Mouse (Mus musculus) limb, embryonic 14.5 days (tissue): ENCODE results near the gene Myl4. TPM values are rescaled to one million over a fixed set of nuclear protein-coding genes. Genes with fewer than 3 reads are reported as not detected.

Source experiments
- ATAC-seq: fragments of 200-750 bp; cut with Nextera tagmentation; 2 replicates; pipeline ENCODE4 v1.8.0; 2017; ENCODE audit warnings: low read depth, moderate number of reproducible peaks, moderate TSS enrichment; ENCODE audit not compliant: low FRiP score
- DNase-seq: peaks from one replicate; pipeline ENCODE4 v3.0.0-alpha.2; 2015; ENCODE audit warnings: low spot score
- H3K27ac ChIP-seq: fragments of 300-500 bp; sonication (generic); replicated peaks from 2 replicates; pipeline ENCODE4 v1.5.1; 2014; ENCODE audit warnings: low read depth, mild to moderate bottlenecking, low read length, moderate library complexity, mixed read lengths
- H3K27me3 ChIP-seq: fragments of 300-500 bp; sonication (generic); 2 replicates; pipeline ENCODE4 v1.6.1; 2014; ENCODE audit warnings: low read length, mixed read lengths; ENCODE audit not compliant: control insufficient read depth, insufficient read depth
- H3K36me3 ChIP-seq: fragments of 300-500 bp; sonication (generic); 2 replicates; pipeline ENCODE4 v1.6.1; 2014; ENCODE audit warnings: mild to moderate bottlenecking, low read length, moderate library complexity, mixed read lengths; ENCODE audit not compliant: control insufficient read depth, insufficient read depth
- H3K4me1 ChIP-seq: fragments of 300-500 bp; sonication (generic); 2 replicates; pipeline ENCODE4 v1.6.1; 2014; ENCODE audit warnings: antibody characterized with exemption, low read length, mixed read lengths; ENCODE audit not compliant: control insufficient read depth, insufficient read depth
- H3K4me2 ChIP-seq: fragments of 300-500 bp; sonication (generic); replicated peaks from 2 replicates; pipeline ENCODE4 v1.6.1; 2014; ENCODE audit warnings: low read depth, mild to moderate bottlenecking, low read length, moderate library complexity; ENCODE audit not compliant: severe bottlenecking
- H3K4me3 ChIP-seq: fragments of 300-500 bp; sonication (generic); replicated peaks from 2 replicates; pipeline ENCODE4 v1.5.1; 2014; ENCODE audit warnings: low read length
- H3K9ac ChIP-seq: fragments of 300-500 bp; sonication (generic); 2 replicates; pipeline ENCODE4 v1.6.1; 2014; ENCODE audit warnings: mild to moderate bottlenecking, low read depth, low read length, moderate library complexity; ENCODE audit not compliant: severe bottlenecking
- H3K9me3 ChIP-seq: fragments of 300-500 bp; sonication (generic); 2 replicates; pipeline ENCODE4 v1.6.1; 2016; ENCODE audit warnings: low read length; ENCODE audit not compliant: control insufficient read depth
- POLR2A ChIP-seq: fragments of 200-500 bp; IDR thresholded peaks from 2 replicates; pipeline ENCODE4 v1.8.0; 2012; ENCODE audit warnings: inconsistent platforms, mild to moderate bottlenecking, moderate library complexity, borderline replicate concordance; ENCODE audit not compliant: insufficient read depth, insufficient read length; ENCODE audit errors: extremely low read depth
- WGBS: fragments of 180-500 bp; shearing (Covaris S2); extraction: QIAGEN DNeasy Blood & Tissue Kit; methylation state at CpG from one replicate; pipeline ENCODE4 v1.1.7; 2014; 5-methylcytosine and 5-hydroxymethylcytosine counted together
- polyA plus RNA-seq, 2 experiments: library from polyadenylated mRNA; depleted of rRNA in 1 of 2; stranded (reverse) in 1 of 2; unstranded in 1 of 2; fragments of >200 nt; fragmentation: Nextera tagmentation in 1 of 2; extraction: Ambion mirVana in 1 of 2; gene quantifications; 2 replicates each; pipeline versions ENCODE4 v1.2.1 to v1.2.3; 2012 to 2014

Gene Myl4
- polyA plus RNA-seq, 2 experiments, result 218 to 305 TPM

- Histone ChIP-seq H3K9ac (no peak overlapping the region), H3K36me3 (no peaks in the 10 kb centered on the region), H3K4me3 (no peak overlapping the region), H3K27me3 (no peaks in the 10 kb centered on the region), H3K4me1 (peaks cover 10% of the 10 kb centered on the region; the same call in 1 of the 2 replicates), H3K4me2 (no peak overlapping the region), H3K9me3 (no peaks in the 10 kb centered on the region), H3K27ac (no peak overlapping the region)
- WGBS, result 90% methylated on average over 8 of the region's 8 CpGs
- ATAC-seq, result no peak
- TF ChIP-seq POLR2A, result no peak
- no peak for DNase-seq
Observed at GRCm38 (mm10) chr11:104579575-104579974, 29.1 kb downstream of the Myl4 start.

GRCm38 (mm10) chr11:104580091-104580490 is 29.6 kb downstream of the Myl4 start:
- Histone ChIP-seq H3K9me3 (no peaks in the 10 kb centered on the region), H3K4me2 (no peak overlapping the region), H3K27ac (no peak overlapping the region), H3K4me3 (no peak overlapping the region), H3K27me3 (no peaks in the 10 kb centered on the region), H3K4me1 (peaks cover 10% of the 10 kb centered on the region; the same call in 1 of the 2 replicates), H3K36me3 (no peaks in the 10 kb centered on the region), H3K9ac (no peak overlapping the region)
- no peak for DNase-seq
- no peak for TF ChIP-seq POLR2A
- ATAC-seq, result no peak
- WGBS, result 78% methylated on average over 6 of the region's 6 CpGs

- Histone ChIP-seq H3K4me1 (peaks cover 10% of the 10 kb centered on the region; the same call in 1 of the 2 replicates), H3K4me3 (no peak overlapping the region), H3K36me3 (no peaks in the 10 kb centered on the region), H3K27ac (no peak overlapping the region), H3K9me3 (no peaks in the 10 kb centered on the region), H3K27me3 (no peaks in the 10 kb centered on the region), H3K4me2 (no peak overlapping the region), H3K9ac (no peak overlapping the region)
- ATAC-seq, result no peak
- no peak for DNase-seq
- WGBS, result 93% methylated on average over 5 of the region's 5 CpGs
- no peak for TF ChIP-seq POLR2A
Observed at GRCm38 (mm10) chr11:104580606-104581005, 30.1 kb downstream of the Myl4 start.

- Histone ChIP-seq H3K4me3 (peak overlapping the region; percentile 7; the same call in 1 of the 2 replicates), H3K27me3 (no peaks in the 10 kb centered on the region)
- DNase-seq, result peak; percentile 32
Observed at GRCm38 (mm10) chr11:104581446-104582307, 31.2 kb downstream of the Myl4 start.

DNA sequence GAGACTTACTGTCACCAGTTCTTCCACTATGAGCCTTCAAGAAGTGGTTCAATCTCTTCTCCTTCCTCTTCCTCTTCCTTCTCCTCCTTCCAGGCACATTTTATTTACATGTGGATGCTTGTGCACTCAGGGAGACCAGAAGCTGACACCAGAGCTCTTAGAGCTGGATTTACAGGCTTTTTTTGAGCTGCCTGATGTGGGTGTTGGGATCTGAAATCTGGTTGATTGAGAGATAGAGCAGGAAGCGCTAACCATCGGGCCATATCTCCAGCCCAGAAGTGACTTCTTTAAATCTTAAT is 31.8 kb downstream of the Myl4 start:
- WGBS, result 82% methylated on average over 2 of the region's 2 CpGs
- Histone ChIP-seq H3K9ac (no peak overlapping the region), H3K36me3 (no peaks in the 10 kb centered on the region), H3K9me3 (no peaks in the 10 kb centered on the region), H3K27ac (no peak overlapping the region), H3K4me3 (no peak overlapping the region), H3K27me3 (no peaks in the 10 kb centered on the region), H3K4me1 (peaks cover 10% of the 10 kb centered on the region; the same call in 1 of the 2 replicates), H3K4me2 (no peak overlapping the region)
- ATAC-seq (no peak), DNase-seq (no peak)
- TF ChIP-seq POLR2A, result no peak

More at GRCm38 (mm10) chr11:104581446-104582307, 31.2 kb downstream of the Myl4 start:
- no peak overlapping the region for H3K9ac ChIP-seq
- ATAC-seq, result no peak
- H3K9me3 ChIP-seq, result no peaks in the 10 kb centered on the region
- TF ChIP-seq POLR2A, result no peak
- peaks cover 10% of the 10 kb centered on the region; the same call in 1 of the 2 replicates for H3K4me1 ChIP-seq
- WGBS, result 31% methylated on average over 18 of the region's 18 CpGs
- H3K36me3 ChIP-seq, result no peaks in the 10 kb centered on the region
- no peak overlapping the region for H3K27ac ChIP-seq
- H3K4me2 ChIP-seq, result peak overlapping the region; percentile 33
